Mouse (Mus musculus): ENCODE measurements around the gene Igf2bp1. TPM values are rescaled to one million over a fixed set of nuclear protein-coding genes. Genes with fewer than 3 reads are reported as not detected.

Igf2bp1 gene
- polyA plus RNA-seq, 1 experiment, result 392 TPM

GRCm38 (mm10) chr11:96034116-96034515, 28.4 kb upstream of the Igf2bp1 start:
- no peaks in the 10 kb centered on the region for H3K9me3 ChIP-seq (replicated peaks; ENCODE audit: control insufficient read depth, insufficient read depth, low read length, poor library complexity, severe bottlenecking)
- H3K4me1 ChIP-seq (ENCODE audit: control insufficient read depth, insufficient read depth, low read length), result no peaks in the 10 kb centered on the region
- H3K9ac ChIP-seq (ENCODE audit: low read depth, poor library complexity, severe bottlenecking), result peak overlapping the region; percentile 85
- H3K4me3 ChIP-seq (ENCODE audit: low read depth, low read length), result peak overlapping the region; percentile 100
- no peak for TF ChIP-seq POLR2A (IDR thresholded peaks at IDR 0.05; ENCODE audit: insufficient read depth, low read length)
- no peak for TF ChIP-seq CTCF (IDR thresholded peaks at IDR 0.05; ENCODE audit: low read depth, low read length)
- TF ChIP-seq EP300 (IDR thresholded peaks at IDR 0.05; ENCODE audit: insufficient read depth, low read depth, low read length), result no peak
- peaks cover 2% of the 10 kb centered on the region; the same call in 1 of the 2 replicates for H3K36me3 ChIP-seq (ENCODE audit: control insufficient read depth, insufficient read depth, low read length, poor library complexity, severe bottlenecking)
- H3K27me3 ChIP-seq (ENCODE audit: control insufficient read depth, insufficient read depth, low read length, poor library complexity, severe bottlenecking), result no peaks in the 10 kb centered on the region
- H3K27ac ChIP-seq (ENCODE audit: insufficient read depth, low read length), result peak overlapping the region; percentile 86

GRCm38 (mm10) chr11:96033264-96033663, 27.5 kb upstream of the Igf2bp1 start:
- H3K9ac ChIP-seq (ENCODE audit: low read depth, poor library complexity, severe bottlenecking), result no peak overlapping the region
- H3K27me3 ChIP-seq (ENCODE audit: control insufficient read depth, insufficient read depth, low read length, poor library complexity, severe bottlenecking), result no peaks in the 10 kb centered on the region
- no peaks in the 10 kb centered on the region for H3K9me3 ChIP-seq (replicated peaks; ENCODE audit: control insufficient read depth, insufficient read depth, low read length, poor library complexity, severe bottlenecking)
- no peaks in the 10 kb centered on the region; the same call in 1 of the 2 replicates for H3K36me3 ChIP-seq (ENCODE audit: control insufficient read depth, insufficient read depth, low read length, poor library complexity, severe bottlenecking)
- no peak overlapping the region for H3K4me3 ChIP-seq (ENCODE audit: low read depth, low read length)
- no peak for TF ChIP-seq CTCF (IDR thresholded peaks at IDR 0.05; ENCODE audit: low read depth, low read length)
- TF ChIP-seq EP300 (IDR thresholded peaks at IDR 0.05; ENCODE audit: insufficient read depth, low read depth, low read length), result no peak
- no peak for TF ChIP-seq POLR2A (IDR thresholded peaks at IDR 0.05; ENCODE audit: insufficient read depth, low read length)
- no peaks in the 10 kb centered on the region for H3K4me1 ChIP-seq (ENCODE audit: control insufficient read depth, insufficient read depth, low read length)
- H3K27ac ChIP-seq (ENCODE audit: insufficient read depth, low read length), result no peak overlapping the region

- no peaks in the 10 kb centered on the region for H3K9me3 ChIP-seq (replicated peaks; ENCODE audit: control insufficient read depth, insufficient read depth, low read length, poor library complexity, severe bottlenecking)
- TF ChIP-seq EP300 (IDR thresholded peaks at IDR 0.05; ENCODE audit: insufficient read depth, low read depth, low read length) (no peak), CTCF (IDR thresholded peaks at IDR 0.05; ENCODE audit: low read depth, low read length) (peak; percentile 78)
- H3K4me1 ChIP-seq (ENCODE audit: control insufficient read depth, insufficient read depth, low read length), result no peaks in the 10 kb centered on the region
- H3K36me3 ChIP-seq (ENCODE audit: control insufficient read depth, insufficient read depth, low read length, poor library complexity, severe bottlenecking), result no peaks in the 10 kb centered on the region
- no peak overlapping the region for H3K9ac ChIP-seq (ENCODE audit: low read depth, poor library complexity, severe bottlenecking)
- no peak overlapping the region for H3K27ac ChIP-seq (ENCODE audit: insufficient read depth, low read length)
- no peak overlapping the region for H3K4me3 ChIP-seq (ENCODE audit: low read depth, low read length)
- no peaks in the 10 kb centered on the region for H3K27me3 ChIP-seq (ENCODE audit: control insufficient read depth, insufficient read depth, low read length, poor library complexity, severe bottlenecking)
These were observed 26.0 kb upstream of the Igf2bp1 start for GRCm38 (mm10) chr11:96031701-96032100.

GRCm38 (mm10) chr11:96030571-96030970, 24.8 kb upstream of the Igf2bp1 start:
- Histone ChIP-seq H3K4me3 (ENCODE audit: low read depth, low read length) (no peak overlapping the region), H3K9me3 (replicated peaks; ENCODE audit: control insufficient read depth, insufficient read depth, low read length, poor library complexity, severe bottlenecking) (no peaks in the 10 kb centered on the region), H3K27ac (ENCODE audit: insufficient read depth, low read length) (no peak overlapping the region), H3K4me1 (ENCODE audit: control insufficient read depth, insufficient read depth, low read length) (no peaks in the 10 kb centered on the region), H3K27me3 (ENCODE audit: control insufficient read depth, insufficient read depth, low read length, poor library complexity, severe bottlenecking) (no peaks in the 10 kb centered on the region), H3K36me3 (ENCODE audit: control insufficient read depth, insufficient read depth, low read length, poor library complexity, severe bottlenecking) (no peaks in the 10 kb centered on the region), H3K9ac (ENCODE audit: low read depth, poor library complexity, severe bottlenecking) (no peak overlapping the region)
- TF ChIP-seq EP300 (IDR thresholded peaks at IDR 0.05; ENCODE audit: insufficient read depth, low read depth, low read length) (no peak), POLR2A (IDR thresholded peaks at IDR 0.05; ENCODE audit: insufficient read depth, low read length) (no peak), CTCF (IDR thresholded peaks at IDR 0.05; ENCODE audit: low read depth, low read length) (no peak)

- Histone ChIP-seq H3K27me3 (ENCODE audit: control insufficient read depth, insufficient read depth, low read length, poor library complexity, severe bottlenecking) (no peaks in the 10 kb centered on the region), H3K4me1 (ENCODE audit: control insufficient read depth, insufficient read depth, low read length) (no peaks in the 10 kb centered on the region), H3K9me3 (replicated peaks; ENCODE audit: control insufficient read depth, insufficient read depth, low read length, poor library complexity, severe bottlenecking) (no peaks in the 10 kb centered on the region), H3K9ac (ENCODE audit: low read depth, poor library complexity, severe bottlenecking) (no peak overlapping the region), H3K36me3 (ENCODE audit: control insufficient read depth, insufficient read depth, low read length, poor library complexity, severe bottlenecking) (no peaks in the 10 kb centered on the region), H3K4me3 (ENCODE audit: low read depth, low read length) (no peak overlapping the region), H3K27ac (ENCODE audit: insufficient read depth, low read length) (no peak overlapping the region)
- TF ChIP-seq CTCF (IDR thresholded peaks at IDR 0.05; ENCODE audit: low read depth, low read length) (no peak), POLR2A (IDR thresholded peaks at IDR 0.05; ENCODE audit: insufficient read depth, low read length) (no peak), EP300 (IDR thresholded peaks at IDR 0.05; ENCODE audit: insufficient read depth, low read depth, low read length) (no peak)
These were observed 22.4 kb upstream of the Igf2bp1 start for GRCm38 (mm10) chr11:96028130-96028529.

GRCm38 (mm10) chr11:96020622-96021021, 14.9 kb upstream of the Igf2bp1 start:
- Histone ChIP-seq H3K27ac (ENCODE audit: insufficient read depth, low read length) (peak overlapping the region; percentile 65), H3K9ac (ENCODE audit: low read depth, poor library complexity, severe bottlenecking) (0 out of 2 replicates have a peak overlapping the region, but pooled peaks have one; percentile 14), H3K27me3 (ENCODE audit: control insufficient read depth, insufficient read depth, low read length, poor library complexity, severe bottlenecking) (no peaks in the 10 kb centered on the region), H3K4me3 (ENCODE audit: low read depth, low read length) (peak overlapping the region; percentile 21; the same call in 1 of the 2 replicates), H3K4me1 (ENCODE audit: control insufficient read depth, insufficient read depth, low read length) (peaks cover 10% of the 10 kb centered on the region), H3K9me3 (replicated peaks; ENCODE audit: control insufficient read depth, insufficient read depth, low read length, poor library complexity, severe bottlenecking) (no peaks in the 10 kb centered on the region), H3K36me3 (ENCODE audit: control insufficient read depth, insufficient read depth, low read length, poor library complexity, severe bottlenecking) (no peaks in the 10 kb centered on the region)
- TF ChIP-seq CTCF (IDR thresholded peaks at IDR 0.05; ENCODE audit: low read depth, low read length) (no peak), EP300 (IDR thresholded peaks at IDR 0.05; ENCODE audit: insufficient read depth, low read depth, low read length) (peak; percentile 79)
